Mouse (Mus musculus) B cell, adult 2 months (primary cell): Measurements from ENCODE around the gene Tbc1d22a.
A peak's percentile ranks its signal among the peaks of the same experiment; 100 is the strongest.

Source experiments
- DNase-seq, 2 experiments: peaks; one replicate each; pipeline ENCODE4 v3.0.0; 2022

The Tbc1d22a gene

DNA sequence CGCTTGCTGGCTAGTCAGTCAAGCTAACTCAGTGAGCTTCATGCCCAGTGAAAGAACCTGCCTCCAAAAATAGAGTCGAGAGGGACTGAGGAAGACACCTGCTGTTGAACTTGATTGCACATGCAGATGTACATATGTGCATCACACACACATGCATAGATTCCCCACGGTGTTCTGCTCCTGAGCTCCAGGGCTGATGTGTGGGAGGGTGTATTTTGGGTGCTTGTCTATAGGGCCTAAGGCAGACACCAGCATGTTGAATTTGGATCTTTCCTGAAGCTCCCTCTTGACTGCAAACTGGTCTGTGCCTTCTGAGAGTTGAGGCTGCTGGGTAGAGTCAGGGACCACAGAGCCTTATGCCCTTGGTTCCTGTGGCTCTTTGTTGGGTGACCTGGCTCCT lies 23.8 kb downstream of the Tbc1d22a start:
- no peak for DNase-seq

- no peak for DNase-seq
Measured at GRCm38 (mm10) chr15:86239068-86239467, 24.8 kb downstream of the Tbc1d22a start.

DNA sequence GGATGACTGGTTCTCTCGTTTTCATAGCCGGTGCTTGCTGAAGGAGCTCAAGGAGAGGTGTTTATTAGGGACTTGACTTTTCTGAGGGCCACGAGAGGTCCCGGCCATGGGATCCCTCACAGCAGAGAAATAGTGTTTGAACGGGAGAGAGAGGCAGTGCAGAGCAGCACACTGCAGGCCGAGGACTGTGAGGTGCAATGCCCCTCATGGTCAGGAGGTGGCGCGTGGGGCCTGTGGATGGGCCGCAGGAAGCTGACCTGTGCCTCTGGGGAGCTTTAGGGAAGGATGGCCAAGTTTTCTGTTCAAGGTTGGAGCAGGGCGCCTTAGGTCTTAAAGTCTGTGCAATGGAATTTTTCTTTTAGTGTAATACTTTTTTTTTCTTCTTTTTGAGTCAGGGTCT lies 25.5 kb downstream of the Tbc1d22a start:
- peak; percentile 54 to 59 for DNase-seq

- DNase-seq: peak; percentile 67 to 68
Measured at GRCm38 (mm10) chr15:86243708-86244107, 29.4 kb downstream of the Tbc1d22a start.

DNA sequence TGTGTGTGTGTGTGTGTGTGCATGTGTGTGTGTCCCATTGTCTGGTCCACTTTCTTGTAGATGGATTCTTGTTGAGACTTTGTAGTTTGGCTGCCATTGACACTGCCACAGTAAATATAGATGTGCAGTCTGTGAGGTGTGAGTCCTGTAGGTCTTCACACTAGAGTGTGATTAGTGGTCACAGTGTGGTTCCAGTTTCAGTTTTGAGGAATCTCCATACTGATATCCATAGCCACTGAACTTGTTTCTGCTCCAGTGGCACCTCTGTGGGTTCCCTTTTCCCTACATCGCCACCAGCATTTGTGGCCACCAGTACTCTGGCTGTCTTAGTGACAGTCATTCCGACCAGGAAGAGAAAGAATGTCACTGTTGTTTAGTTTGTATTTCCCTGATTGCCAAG lies 30.1 kb downstream of the Tbc1d22a start:
- no peak for DNase-seq

GRCm38 (mm10) chr15:86250269-86250668 lies 36.0 kb downstream of the Tbc1d22a start:
- peak; percentile 21 to 29 for DNase-seq

GRCm38 (mm10) chr15:86252130-86252529 lies 37.9 kb downstream of the Tbc1d22a start:
- DNase-seq: no peak

DNA sequence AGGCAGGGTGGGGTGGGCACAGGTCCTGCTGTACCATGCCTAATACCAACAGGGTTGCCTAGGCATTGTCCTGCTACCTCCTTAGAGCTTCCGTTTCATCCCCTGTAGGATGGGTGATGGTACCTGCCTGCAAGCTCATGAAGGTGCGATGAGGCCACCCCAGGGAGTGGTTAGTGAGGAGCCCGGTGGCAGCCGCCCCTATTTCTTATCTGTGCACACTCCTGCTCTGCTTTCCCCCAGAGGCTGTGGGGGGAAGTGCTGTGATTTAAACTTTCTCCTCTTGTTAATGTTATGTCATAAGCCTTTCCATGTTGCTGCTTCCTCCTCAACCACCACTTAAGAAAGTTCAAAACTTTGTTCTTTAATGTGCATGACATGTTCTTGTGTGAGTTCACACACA lies 38.4 kb downstream of the Tbc1d22a start:
- DNase-seq: no peak

DNA sequence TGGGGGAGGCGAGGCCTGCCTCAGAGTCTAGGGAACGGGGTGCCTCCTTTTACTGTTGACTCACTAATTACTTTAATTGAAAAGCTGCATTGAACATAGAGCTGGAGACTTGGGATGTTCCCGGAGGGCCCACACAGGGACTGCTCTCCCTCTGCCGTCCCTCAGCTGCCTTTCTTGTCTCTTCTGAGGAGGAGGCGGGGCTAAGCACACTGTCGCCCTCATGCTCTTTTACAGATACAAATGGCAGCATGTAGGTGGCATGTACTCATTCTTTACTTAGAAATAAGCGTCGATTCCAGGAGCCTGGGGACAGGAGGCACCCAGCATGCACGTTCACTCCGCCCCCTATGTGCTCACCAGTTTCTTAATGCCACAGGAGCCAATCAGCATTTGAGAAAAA lies 39.2 kb downstream of the Tbc1d22a start:
- DNase-seq: no peak

- no peak for DNase-seq
Measured at GRCm38 (mm10) chr15:86256201-86256600, 41.9 kb downstream of the Tbc1d22a start.

DNA sequence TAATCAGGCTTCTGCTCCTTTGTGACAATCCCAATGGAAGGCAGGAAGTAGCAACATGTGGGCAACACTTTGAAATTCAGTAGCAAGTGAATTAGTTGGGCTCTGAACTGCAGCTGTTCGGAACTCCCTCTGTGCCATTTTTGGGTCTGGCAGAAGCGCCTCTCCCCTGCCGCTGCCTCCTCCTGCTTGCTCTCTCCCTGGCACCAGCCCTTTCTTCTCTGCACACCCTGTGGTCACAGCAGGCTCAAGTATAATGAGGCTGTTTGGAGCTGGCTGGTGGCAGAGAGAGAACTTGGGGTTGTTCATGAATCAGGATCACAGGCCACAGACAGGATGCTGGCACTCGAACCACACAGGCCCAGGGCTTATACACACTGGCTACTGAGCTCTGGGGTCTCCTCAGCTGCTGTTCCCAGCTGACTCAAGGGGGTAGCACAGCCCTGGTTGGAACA lies 42.5 kb downstream of the Tbc1d22a start:
- DNase-seq: no peak

GRCm38 (mm10) chr15:86257916-86258685 lies 43.8 kb downstream of the Tbc1d22a start:
- no peak for DNase-seq

DNA sequence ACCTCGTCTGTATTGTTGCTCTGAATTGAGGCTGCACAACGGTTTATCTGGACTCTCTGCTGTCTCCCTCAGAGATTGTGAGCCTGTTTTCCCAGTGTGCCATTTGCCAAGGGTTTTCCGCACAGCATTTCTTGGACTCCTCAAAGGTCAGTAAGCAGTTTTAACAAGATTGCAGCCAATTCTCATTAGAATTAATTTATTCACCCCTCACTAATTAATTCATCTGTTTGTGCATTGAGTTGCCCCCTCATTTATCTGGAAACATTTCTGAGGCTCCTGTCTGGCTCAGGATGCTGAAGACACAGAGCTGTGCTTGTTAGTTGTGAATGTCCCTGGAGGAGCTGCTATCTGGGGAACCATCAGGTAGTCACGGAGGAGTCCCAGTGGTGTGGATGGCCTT lies 45.0 kb downstream of the Tbc1d22a start:
- no peak for DNase-seq

DNA sequence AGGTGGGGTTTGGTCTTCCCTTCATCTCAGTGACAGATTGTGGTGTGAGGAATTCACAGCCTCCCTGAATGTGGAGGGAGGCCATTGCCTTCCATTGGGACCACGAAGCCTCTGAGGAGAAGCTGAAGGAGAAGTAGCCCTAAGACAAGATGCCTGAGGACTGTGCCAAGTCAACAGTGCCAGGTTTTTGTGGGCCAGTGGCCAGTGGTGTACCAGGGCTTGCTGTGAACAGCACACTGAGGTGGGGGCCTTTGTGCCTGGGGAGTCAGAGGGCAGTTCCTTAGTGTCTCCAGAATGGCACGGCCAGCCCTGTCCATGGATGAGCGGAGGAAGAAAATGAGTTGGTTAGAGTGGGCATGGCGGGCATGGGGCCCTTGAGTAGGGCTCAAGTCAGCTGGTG lies 45.9 kb downstream of the Tbc1d22a start:
- DNase-seq: no peak

GRCm38 (mm10) chr15:86264389-86264788 lies 50.1 kb downstream of the Tbc1d22a start:
- no peak for DNase-seq

GRCm38 (mm10) chr15:86264803-86265202 lies 50.5 kb downstream of the Tbc1d22a start:
- no peak for DNase-seq

DNA sequence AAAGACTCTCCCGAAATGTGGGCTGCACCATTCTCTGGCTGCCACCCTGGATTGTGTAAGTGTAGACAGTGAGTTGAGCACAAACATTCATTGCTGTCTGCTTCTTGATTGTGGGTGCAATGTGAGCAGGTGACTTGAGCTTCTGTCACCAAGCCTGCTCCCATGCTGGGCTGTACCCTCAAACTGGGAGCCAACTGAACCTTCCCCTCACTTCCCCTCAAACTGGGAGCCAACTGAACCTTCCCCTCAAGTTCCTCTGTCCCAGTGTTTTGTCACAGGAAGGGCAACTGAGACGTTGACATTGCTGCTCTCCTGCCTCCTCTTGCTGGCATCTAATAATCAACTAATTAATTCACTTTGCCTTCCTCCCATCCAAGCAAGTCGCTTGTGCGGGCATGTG lies 52.7 kb downstream of the Tbc1d22a start:
- no peak for DNase-seq

DNA sequence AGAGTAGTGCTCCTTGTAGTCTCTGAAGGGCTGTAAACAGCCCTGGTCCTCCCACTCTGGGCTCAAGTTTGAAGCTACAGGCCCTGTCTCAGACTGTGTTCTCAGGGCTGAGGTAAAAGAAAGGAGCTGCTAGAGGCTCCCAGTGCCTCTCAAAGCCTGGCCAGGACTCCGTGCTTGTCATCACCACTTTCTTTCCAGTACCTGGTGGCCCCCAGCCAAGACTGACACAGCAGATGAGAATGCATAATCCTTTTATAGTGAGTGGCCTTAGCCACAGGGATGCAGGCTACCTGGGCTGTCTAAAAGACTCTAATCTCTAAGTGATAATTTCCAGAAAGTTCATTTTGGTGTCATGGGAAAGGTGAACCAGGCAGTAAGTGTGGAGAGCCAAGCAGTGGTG lies 54.3 kb downstream of the Tbc1d22a start:
- no peak for DNase-seq

DNA sequence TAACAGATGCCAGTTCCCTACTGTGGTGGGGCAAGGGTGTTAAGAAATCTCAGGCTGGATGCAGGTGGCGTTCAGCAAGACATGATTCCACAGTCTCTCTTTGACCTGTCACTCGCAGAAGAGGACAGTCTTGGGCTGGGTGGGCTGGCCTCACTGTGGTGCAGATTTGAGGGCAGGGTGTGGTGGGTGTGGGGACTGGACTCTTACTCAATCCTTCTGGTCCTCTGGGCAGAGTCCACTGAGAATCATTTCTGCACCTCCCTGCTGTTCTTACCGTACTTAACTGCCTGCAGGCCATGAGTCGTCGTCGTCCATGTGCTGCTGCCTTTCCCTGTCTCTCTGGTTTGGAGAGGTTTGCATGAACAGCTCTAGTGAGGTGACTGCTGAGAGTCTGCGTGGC lies 61.5 kb downstream of the Tbc1d22a start:
- DNase-seq: no peak

DNA sequence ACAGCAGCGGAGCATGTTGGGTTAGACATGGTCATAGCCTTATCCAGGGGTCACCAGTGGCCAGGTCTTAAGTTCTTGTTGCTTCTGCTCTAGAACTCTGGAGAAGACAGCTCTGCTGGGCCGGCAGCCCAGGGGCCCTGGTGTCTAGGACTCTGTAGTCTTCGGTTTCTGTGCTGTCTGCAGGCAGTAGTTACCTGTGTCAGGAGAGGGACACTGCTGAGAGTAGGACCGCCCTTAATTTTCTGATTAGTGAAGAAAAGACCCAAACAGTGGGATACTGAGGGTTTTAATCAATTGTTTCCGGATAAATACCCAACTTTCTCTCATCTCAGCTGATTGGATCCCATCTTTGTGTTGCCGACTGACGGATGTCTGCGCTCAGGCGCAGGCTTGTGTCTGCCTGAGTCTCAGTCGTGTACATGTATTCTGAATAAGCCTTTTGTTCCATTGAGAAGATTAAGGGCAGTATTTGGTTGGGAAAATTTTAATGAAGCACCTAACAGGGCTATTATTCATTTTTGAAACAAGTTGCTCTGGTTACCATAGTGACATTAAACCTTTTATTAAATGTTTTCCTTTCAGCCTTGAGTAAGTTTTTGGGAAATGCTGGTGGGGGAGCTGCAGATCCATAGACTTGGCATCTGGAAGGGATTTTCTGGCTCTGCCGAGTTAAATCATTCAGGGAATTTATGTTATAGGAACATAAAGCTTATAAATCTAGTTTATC lies 62.4 kb downstream of the Tbc1d22a start:
- DNase-seq: no peak

DNA sequence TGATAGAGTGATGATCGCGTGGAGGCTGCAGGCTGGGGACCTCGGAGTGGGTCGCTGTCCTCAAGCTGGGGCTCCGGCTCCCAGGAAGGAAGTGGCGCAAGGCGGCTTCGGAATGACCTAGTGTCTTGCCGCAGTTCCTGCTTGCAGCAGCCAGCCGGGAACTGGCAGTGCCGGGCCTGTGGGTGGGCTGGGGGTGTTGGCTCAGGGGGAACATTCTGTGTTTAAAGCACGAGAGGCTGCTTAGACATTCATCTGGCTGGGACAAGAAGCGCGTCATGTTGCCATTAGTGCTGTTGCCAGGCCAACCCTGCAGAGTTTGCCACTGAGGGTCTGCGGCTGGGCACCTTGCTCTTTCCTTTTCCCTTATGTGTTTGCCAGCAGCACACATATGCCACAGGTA lies 63.2 kb downstream of the Tbc1d22a start:
- no peak for DNase-seq

DNA sequence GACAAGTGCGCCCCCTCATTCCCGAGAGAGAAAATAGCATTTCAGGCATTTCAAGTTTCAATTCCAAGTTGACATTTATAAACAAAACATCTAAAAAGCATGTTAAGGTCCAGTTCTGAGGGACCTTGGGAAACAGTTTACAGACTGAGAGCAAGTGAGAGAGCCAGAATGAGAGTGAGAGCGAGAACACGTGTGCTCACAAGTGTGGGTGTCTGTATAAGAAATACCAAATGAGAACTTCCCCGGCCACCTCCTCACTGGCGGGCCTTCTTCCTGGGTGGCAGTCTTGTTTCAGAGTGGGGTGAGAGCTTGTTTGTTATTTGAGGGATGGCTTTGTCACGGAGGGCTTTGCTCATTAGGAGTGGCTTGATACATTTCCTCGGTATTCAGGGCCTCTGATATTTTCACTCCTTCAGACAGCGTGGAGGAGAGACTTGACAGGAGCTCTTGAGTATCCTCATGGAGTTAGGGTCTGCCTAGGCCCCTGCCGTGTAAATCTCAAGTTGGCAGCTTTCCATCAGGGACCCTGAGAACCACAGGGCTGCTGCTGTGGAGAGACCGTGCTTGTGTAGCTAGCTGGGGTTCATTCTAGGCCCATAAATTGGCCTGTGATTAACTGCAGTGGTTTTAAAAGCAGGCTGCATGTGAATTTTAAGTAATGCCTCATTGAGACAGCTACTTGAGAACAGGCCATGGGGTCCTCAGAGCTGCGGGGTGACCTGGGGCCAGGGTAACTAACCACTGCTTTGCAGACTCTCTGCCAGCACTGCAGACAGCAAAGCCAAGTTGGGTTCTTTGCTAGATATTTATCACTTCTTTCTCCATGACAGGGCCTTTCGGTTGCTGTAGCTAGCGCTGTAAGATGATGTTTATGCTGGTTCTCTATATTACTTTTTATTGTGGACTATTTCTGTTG lies 65.1 kb downstream of the Tbc1d22a start:
- DNase-seq: no peak

DNA sequence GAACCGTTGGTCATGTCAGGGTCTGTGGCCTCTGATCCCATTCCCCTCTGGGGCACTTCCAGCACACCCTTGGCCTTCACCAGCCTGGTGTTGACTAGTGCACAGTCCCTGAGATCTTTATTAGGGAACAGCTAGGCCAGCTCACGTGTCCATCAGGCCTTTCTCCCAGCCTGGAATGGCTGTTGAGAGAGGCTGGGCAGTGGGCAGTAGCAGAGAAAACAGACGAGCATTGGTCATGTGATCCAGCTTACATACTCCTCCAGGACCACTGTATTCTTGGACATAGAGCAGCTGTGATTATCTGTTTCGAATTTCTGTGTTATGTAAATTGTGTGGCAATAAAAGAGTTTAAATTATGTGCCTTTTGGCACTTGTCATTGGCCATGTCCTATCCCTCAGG lies 65.9 kb downstream of the Tbc1d22a start:
- no peak for DNase-seq
